Mouse (Mus musculus) erythroblast, embryonic 14.5 days (primary cell): ENCODE results near the gene Prdm11.

Experiments used
- GATA1 ChIP-seq: IDR thresholded peaks from 2 replicates; pipeline ENCODE4 v1.6.1; 2012; ENCODE audit warnings: low read length, inconsistent platforms, mixed read lengths
- TAL1 ChIP-seq: IDR thresholded peaks from 3 replicates; pipeline ENCODE4 v1.6.1; 2012; ENCODE audit warnings: low read length, inconsistent platforms, mixed read lengths

- TF ChIP-seq GATA1 = no peak
- no peak for TF ChIP-seq TAL1
Measured at GRCm38 (mm10) chr2:93047036-93047435, 1.1 kb upstream of the Prdm11 start.
